Mouse (Mus musculus) cerebellum, adult 9-11 months (tissue): ENCODE measurements at regions not wholly inside any gene's neighbourhood (a gene's known extent, or its start where the extent isn't known, plus 50 kb on each side); places are given as distances from the start of the nearest gene placed in this dataset.

ENCODE experiments used
- DNase-seq: peaks from one replicate; pipeline ENCODE4 v3.0.0; 2022

DNA sequence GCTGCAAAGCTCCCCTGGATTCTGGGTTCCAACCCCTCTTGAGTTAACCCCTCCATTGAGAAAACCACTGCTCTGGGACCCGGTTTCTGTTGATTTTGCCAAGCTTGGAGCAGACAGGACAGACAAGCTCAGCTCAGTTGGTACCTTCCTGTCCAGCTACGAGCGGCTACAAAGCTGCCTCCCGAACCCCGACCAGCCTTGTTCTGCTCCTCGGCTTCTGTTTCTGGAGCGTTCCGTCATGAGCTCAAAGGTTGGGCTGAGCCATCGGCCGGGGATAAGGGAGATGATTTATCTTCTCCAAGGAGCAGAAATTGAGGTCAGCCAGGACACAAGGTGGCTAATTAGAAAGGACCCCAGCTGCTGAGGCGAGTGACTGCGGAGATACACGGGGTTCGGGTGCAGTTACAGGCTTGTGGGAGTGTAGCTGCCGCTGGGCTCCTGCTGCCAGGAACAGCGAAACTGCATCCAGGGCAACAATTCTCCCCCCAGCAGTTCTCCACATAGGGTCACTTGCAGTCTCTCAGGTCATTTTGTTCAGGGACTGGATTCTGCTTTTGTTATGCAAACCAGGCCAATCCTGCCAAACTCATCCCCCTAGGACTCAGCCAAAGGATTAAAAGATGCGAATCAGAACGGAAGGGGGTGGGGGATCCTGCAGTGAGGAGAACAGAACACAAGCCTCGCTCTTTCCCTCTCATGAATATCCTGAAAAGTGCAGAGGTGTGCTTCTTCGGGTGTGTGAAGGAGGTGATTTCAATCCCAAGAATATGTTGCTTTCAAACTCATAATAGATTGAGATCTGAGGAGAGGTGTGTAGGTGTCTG lies 50.0 kb upstream of the Tmem132d start:
- DNase-seq = no peak
